In genomic region chr3:60601686-60602085, GRCm38 (mm10) we compare ENCODE assay signal across 8 mouse cellular contexts.
A peak's percentile ranks its signal among the peaks of the same experiment; 100 is the strongest.
DNase-seq lines count a peak whose midpoint lies in the region; ATAC-seq lines count a peak whose summit lies in the region.

No protein-coding gene starts in this region.

- no peaks in the 10 kb centered on the region for H3K9me3 ChIP-seq in hindbrain, embryonic 15.5 days

- 22% methylated on average over 4 of the region's 4 CpGs for WGBS in hindbrain, embryonic 15.5 days

- H3K36me3 ChIP-seq in hindbrain, embryonic 15.5 days, result no peaks in the 10 kb centered on the region

- peak; percentile 42; the same call in 1 of the 2 replicates for ATAC-seq in hindbrain, embryonic 15.5 days (ENCODE audit: low FRiP score, low read depth)
- peak; percentile 53 for ATAC-seq in megakaryocyte progenitor cell, adult 5-6 weeks (replicated peaks; ENCODE audit: poor library complexity)

- H3K4me1 ChIP-seq in hindbrain, embryonic 15.5 days (replicated peaks), result no peaks in the 10 kb centered on the region

- H3K9ac ChIP-seq in hindbrain, embryonic 15.5 days, result no peak overlapping the region

- DNase-seq in NIH3T3 (ENCODE audit: low read depth), result peak; percentile 75
- peak; percentile 87 to 88 for DNase-seq in cerebellum, adult 18-20 months
- peak; percentile 65 for DNase-seq in forelimb bud, embryonic 11.5 days (ENCODE audit: low read depth, low spot score)
- DNase-seq in layer of hippocampus, postnatal 25 days (ENCODE audit: extremely low spot score in 1 of 2, low spot score in 1 of 2), result peak; percentile 51 to 91
- DNase-seq in right cerebral cortex, postnatal 36 days (ENCODE audit: low spot score in 2 of 2), result peak; percentile 50 to 54
- no peak for DNase-seq in yolk sac, embryonic 10.5 days (ENCODE audit: low spot score)

- H3K4me2 ChIP-seq in hindbrain, embryonic 15.5 days, result no peak overlapping the region

- H3K27me3 ChIP-seq in hindbrain, embryonic 15.5 days, result no peaks in the 10 kb centered on the region

- H3K4me3 ChIP-seq in hindbrain, embryonic 15.5 days, result no peak overlapping the region

- no peak overlapping the region for H3K27ac ChIP-seq in hindbrain, embryonic 15.5 days (replicated peaks)
